Mouse (Mus musculus) ES-Bruce4 (cell line): ENCODE measurements around the gene Hoxd10. TPM values are rescaled to one million over a fixed set of nuclear protein-coding genes. Genes with fewer than 3 reads are reported as not detected.

Experiments
- H3K27ac ChIP-seq: 2 replicates; pipeline ENCODE4 v1.5.1; 2012; ENCODE audit warnings: low read length, inconsistent platforms; ENCODE audit not compliant: insufficient read depth
- H3K27me3 ChIP-seq: 2 replicates; pipeline ENCODE4 v1.6.1; 2012; ENCODE audit warnings: mild to moderate bottlenecking, low read length, inconsistent platforms; ENCODE audit not compliant: control insufficient read depth, poor library complexity, insufficient read depth, severe bottlenecking
- H3K36me3 ChIP-seq: 2 replicates; pipeline ENCODE4 v1.6.1; 2012; ENCODE audit warnings: inconsistent platforms, mild to moderate bottlenecking, low read length, moderate library complexity; ENCODE audit not compliant: control insufficient read depth, poor library complexity, insufficient read depth, severe bottlenecking
- H3K4me1 ChIP-seq: one replicate; pipeline ENCODE4 v1.8.1; 2011; ENCODE audit warnings: low read length; ENCODE audit not compliant: control insufficient read depth, insufficient read depth
- H3K4me3 ChIP-seq: 2 replicates; pipeline ENCODE4 v1.5.1; 2011; ENCODE audit warnings: low read depth, mild to moderate bottlenecking, low read length
- H3K9ac ChIP-seq: 2 replicates; pipeline ENCODE4 v1.6.1; 2012; ENCODE audit warnings: low read depth, mild to moderate bottlenecking, inconsistent platforms; ENCODE audit not compliant: poor library complexity, severe bottlenecking
- H3K9me3 ChIP-seq: replicated peaks from 2 replicates; pipeline ENCODE4 v1.6.1; 2012; ENCODE audit warnings: mild to moderate bottlenecking, low read length, inconsistent platforms; ENCODE audit not compliant: control insufficient read depth, poor library complexity, insufficient read depth, severe bottlenecking
- CTCF ChIP-seq: IDR thresholded peaks from one replicate; pipeline ENCODE4 v1.8.1; 2011; ENCODE audit warnings: low read depth, low read length
- EP300 ChIP-seq: IDR thresholded peaks from 2 replicates; pipeline ENCODE4 v1.6.1; 2011; ENCODE audit warnings: low read depth, low read length; ENCODE audit not compliant: insufficient read depth
- POLR2A ChIP-seq: IDR thresholded peaks from one replicate; pipeline ENCODE4 v1.8.1; 2011; ENCODE audit warnings: low read length; ENCODE audit not compliant: insufficient read depth
- polyA plus RNA-seq: library from polyadenylated mRNA; stranded (reverse); fragments of >200 nt; gene quantifications from 2 replicates; pipeline ENCODE4 v1.2.4, GENCODE M21; 2011; ENCODE audit warnings: low read depth; ENCODE audit not compliant: missing spikeins, insufficient read depth, insufficient read length

Hoxd10 gene
- polyA plus RNA-seq, 1 experiment, result not detected

DNA sequence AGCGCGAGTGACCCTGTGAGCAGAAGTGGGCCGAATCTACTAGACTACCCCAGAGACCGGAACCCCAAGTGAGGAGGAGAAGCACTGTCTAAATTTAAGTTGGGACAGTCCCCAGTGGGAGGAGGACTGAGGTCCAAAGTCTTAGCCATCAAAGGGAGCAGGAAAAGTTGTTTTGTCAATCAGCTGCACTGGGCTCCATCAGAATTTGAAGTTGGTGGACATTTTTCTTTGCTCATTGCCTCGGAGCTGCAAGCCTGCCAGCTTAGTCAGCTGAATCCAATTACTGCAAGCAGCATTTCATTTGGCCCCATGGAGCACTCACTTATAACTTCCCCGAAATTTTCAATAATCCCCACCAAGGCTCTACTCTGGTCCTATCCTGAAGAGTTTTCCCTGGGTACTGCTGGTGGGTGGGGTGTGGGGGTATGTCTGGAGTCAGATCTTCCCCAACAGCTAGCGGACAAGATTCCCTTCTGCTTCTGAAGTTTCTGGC is 45.9 kb downstream of the Hoxd10 start:
- no peak overlapping the region for H3K9ac ChIP-seq
- peaks cover 66% of the 10 kb centered on the region for H3K27me3 ChIP-seq
- H3K36me3 ChIP-seq, result no peaks in the 10 kb centered on the region
- no peaks in the 10 kb centered on the region for H3K4me1 ChIP-seq
- H3K4me3 ChIP-seq, result no peak overlapping the region
- no peaks in the 10 kb centered on the region for H3K9me3 ChIP-seq
- no peak for TF ChIP-seq CTCF
- TF ChIP-seq EP300, result no peak
- no peak for TF ChIP-seq POLR2A
- no peak overlapping the region for H3K27ac ChIP-seq

DNA sequence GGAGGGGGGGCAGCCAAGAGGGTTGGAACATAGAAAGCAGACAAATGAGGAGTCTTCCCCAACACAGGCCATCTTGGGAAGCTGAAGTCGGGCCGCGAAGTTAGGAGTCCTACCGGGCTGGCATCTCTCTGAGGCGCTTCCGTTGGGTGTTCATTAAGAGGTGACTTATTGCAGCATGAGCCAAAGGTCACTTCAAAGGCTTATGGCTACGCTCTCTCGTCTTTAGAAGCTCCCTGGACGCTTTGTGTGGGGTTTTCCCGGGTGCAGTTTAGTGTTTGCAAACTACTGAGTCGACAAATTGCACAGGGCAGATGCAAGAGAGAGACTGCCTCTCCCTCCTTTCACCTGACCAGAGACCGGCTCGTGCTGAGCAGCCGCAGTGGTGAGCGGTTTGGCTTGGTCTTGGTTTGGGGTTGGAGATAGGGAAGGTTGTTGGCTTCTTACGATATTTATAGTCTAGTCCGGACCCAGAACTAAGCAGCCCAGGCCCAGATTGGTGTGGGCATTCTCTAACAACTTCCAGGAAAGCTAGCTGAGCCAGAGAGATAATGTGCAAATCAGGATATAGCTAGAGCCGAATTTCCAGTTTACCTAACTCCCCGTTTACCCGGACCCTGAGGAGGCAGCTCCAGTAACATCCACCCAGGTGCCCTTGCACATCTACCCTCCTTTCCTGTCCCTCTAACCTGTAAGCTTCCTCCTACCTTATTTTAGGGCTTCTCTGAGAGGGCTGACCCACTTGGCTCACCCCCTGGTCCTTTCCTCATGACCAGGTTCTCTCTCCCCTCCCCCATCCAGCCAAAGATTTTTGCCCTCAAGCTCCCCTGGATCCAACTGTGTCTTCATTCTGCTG is 47.1 kb downstream of the Hoxd10 start:
- TF ChIP-seq EP300 (no peak), POLR2A (no peak), CTCF (no peak)
- Histone ChIP-seq H3K36me3 (no peaks in the 10 kb centered on the region), H3K9me3 (no peaks in the 10 kb centered on the region), H3K4me3 (no peak overlapping the region), H3K27ac (no peak overlapping the region), H3K9ac (no peak overlapping the region), H3K27me3 (peaks cover 63% of the 10 kb centered on the region), H3K4me1 (no peaks in the 10 kb centered on the region)

DNA sequence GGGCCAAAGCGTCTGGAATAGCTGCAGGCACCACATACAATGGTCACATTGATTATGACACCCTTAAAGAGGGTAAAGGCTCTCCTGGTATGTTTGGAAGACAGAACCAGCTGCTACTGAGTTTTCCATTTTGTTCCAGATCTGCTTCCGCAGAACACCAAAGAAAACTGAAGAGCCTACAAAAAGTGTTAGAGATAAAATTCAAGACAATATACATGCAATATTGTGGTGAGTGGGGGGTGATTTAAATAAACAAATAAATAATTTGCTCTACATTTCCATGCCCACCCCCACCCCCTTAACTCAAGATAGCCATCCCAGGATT is 47.7 kb downstream of the Hoxd10 start:
- no peaks in the 10 kb centered on the region for H3K4me1 ChIP-seq
- H3K27ac ChIP-seq, result no peak overlapping the region
- H3K4me3 ChIP-seq, result no peak overlapping the region
- no peak overlapping the region for H3K9ac ChIP-seq
- TF ChIP-seq POLR2A (no peak), EP300 (no peak), CTCF (no peak)
- H3K27me3 ChIP-seq, result peaks cover 60% of the 10 kb centered on the region
- no peaks in the 10 kb centered on the region for H3K36me3 ChIP-seq
- H3K9me3 ChIP-seq, result no peaks in the 10 kb centered on the region

DNA sequence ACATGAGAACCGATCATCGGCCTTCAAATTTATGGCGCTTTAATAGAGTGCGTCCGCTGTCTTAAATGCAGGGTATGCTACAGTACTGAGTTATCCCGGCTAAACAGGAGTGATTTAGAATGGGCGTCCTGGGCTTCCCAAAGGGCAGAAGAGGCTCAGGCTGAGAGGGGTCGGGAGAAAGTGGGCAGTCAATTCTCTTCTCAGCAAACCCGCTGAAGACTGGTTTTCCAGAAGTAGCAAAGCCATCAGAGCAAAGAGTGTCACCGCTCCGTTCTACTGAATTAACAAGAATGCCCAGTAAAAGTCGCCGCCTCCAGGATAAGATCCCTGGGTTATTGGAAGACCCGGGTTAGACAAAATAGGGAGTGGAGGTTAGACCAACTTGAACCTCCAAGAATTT is 48.1 kb downstream of the Hoxd10 start:
- Histone ChIP-seq H3K27ac (no peak overlapping the region), H3K9ac (no peak overlapping the region), H3K27me3 (peaks cover 56% of the 10 kb centered on the region), H3K9me3 (no peaks in the 10 kb centered on the region), H3K4me3 (no peak overlapping the region), H3K36me3 (no peaks in the 10 kb centered on the region), H3K4me1 (no peaks in the 10 kb centered on the region)
- TF ChIP-seq EP300 (no peak), POLR2A (no peak), CTCF (no peak)

DNA sequence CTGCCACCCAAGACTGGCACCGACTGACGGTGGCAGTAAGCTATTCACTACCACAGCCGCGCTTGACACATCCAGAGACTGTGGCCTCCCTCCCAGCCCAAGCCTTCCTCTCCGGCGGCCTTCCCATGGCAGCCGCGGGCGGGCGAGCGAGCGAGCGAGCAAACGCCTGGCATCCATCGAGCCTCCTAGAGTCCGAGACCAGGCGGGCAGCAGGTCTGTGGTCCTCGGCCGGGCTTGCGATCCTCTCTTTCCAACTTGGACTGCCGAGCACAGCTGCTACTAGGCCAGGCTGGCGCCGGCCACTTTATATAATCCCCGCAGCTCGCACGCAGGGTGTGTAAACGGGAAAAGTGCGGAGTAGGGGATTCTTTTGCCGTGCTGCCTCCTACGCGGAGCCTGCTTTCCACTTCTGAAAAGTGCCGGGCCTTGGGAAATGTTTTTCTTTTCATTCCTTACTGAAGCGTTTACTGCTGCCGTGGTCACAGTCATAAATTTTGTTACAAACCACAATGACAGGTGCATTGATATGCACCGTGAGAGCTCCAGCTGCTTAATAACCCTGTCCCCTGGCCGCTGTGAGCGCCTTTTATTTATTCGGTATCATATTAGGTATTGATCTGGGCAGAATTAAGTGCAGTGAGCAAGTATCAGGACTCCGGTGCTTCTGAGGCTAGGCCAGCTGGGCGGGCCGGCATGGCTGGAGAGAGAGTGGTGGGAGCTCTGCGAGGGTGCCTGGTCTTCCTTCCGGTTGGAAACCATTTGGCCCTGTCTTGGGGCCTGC is 48.8 kb downstream of the Hoxd10 start:
- H3K9me3 ChIP-seq, result no peaks in the 10 kb centered on the region
- no peak overlapping the region for H3K27ac ChIP-seq
- TF ChIP-seq POLR2A (no peak), CTCF (no peak), EP300 (no peak)
- H3K9ac ChIP-seq, result no peak overlapping the region
- peak overlapping the region; percentile 13; the same call in 1 of the 2 replicates for H3K4me3 ChIP-seq
- H3K36me3 ChIP-seq, result no peaks in the 10 kb centered on the region
- H3K4me1 ChIP-seq, result no peaks in the 10 kb centered on the region
- H3K27me3 ChIP-seq, result peaks cover 52% of the 10 kb centered on the region
